Mouse (Mus musculus): Measurements from ENCODE around the gene Zcchc8. TPM values are rescaled to one million over a fixed set of nuclear protein-coding genes. Genes with fewer than 3 reads are reported as not detected.
A peak's percentile ranks its signal among the peaks of the same experiment; 100 is the strongest.

Gene Zcchc8
- polyA plus RNA-seq, 1 experiment from 2014 or later = 63.8 TPM

GRCm38 (mm10) chr5:123679106-123679505 lies 41.8 kb downstream of the Zcchc8 start:
- H3K9ac ChIP-seq (ENCODE audit: low read depth, low read length) = no peak overlapping the region
- no peak overlapping the region for H3K4me3 ChIP-seq (replicated peaks; ENCODE audit: low read depth, low read length)
- H3K4me1 ChIP-seq (replicated peaks; ENCODE audit: insufficient read depth, low read length) = 0 out of 2 replicates have a peak, but pooled peaks cover 4% of the 10 kb centered on the region
- no peaks in the 10 kb centered on the region for H3K27me3 ChIP-seq (ENCODE audit: insufficient read depth, low read length)
- no peaks in the 10 kb centered on the region for H3K36me3 ChIP-seq (ENCODE audit: insufficient read depth, low read length)
- no peak; the same call in 1 of the 2 replicates for TF ChIP-seq CTCF (IDR thresholded peaks at IDR 0.05; ENCODE audit: low read depth)
- ATAC-seq (replicated peaks; ENCODE audit: low FRiP score, low read depth) (no peak), DNase-seq (ENCODE audit: low spot score) (no peak)
- no peak overlapping the region for H3K27ac ChIP-seq
- no peaks in the 10 kb centered on the region for H3K9me3 ChIP-seq (replicated peaks; ENCODE audit: low read length)
- WGBS = 66% methylated on average over 3 of the region's 3 CpGs
- H3K4me2 ChIP-seq (ENCODE audit: low read length) = no peak overlapping the region

GRCm38 (mm10) chr5:123675717-123676116 lies 45.2 kb downstream of the Zcchc8 start:
- Histone ChIP-seq H3K4me1 (replicated peaks; ENCODE audit: insufficient read depth, low read length) (no peaks in the 10 kb centered on the region; the same call in 1 of the 2 replicates), H3K4me3 (replicated peaks; ENCODE audit: low read depth, low read length) (no peak overlapping the region), H3K27me3 (ENCODE audit: insufficient read depth, low read length) (no peaks in the 10 kb centered on the region), H3K36me3 (ENCODE audit: insufficient read depth, low read length) (no peaks in the 10 kb centered on the region), H3K27ac (no peak overlapping the region), H3K9ac (ENCODE audit: low read depth, low read length) (no peak overlapping the region), H3K9me3 (replicated peaks; ENCODE audit: low read length) (no peaks in the 10 kb centered on the region), H3K4me2 (ENCODE audit: low read length) (no peak overlapping the region)
- DNase-seq (ENCODE audit: low spot score) = no peak
- no peak for TF ChIP-seq CTCF (IDR thresholded peaks at IDR 0.05; ENCODE audit: low read depth)
- WGBS = 69% methylated on average over 9 of the region's 9 CpGs
- no peak for ATAC-seq (replicated peaks; ENCODE audit: low FRiP score, low read depth)

- no peak for ATAC-seq (replicated peaks; ENCODE audit: low FRiP score, low read depth)
- WGBS = 12% methylated on average over 3 of the region's 3 CpGs
Measured at GRCm38 (mm10) chr5:123675221-123675620, 45.7 kb downstream of the Zcchc8 start.

GRCm38 (mm10) chr5:123671473-123671820 lies 49.5 kb downstream of the Zcchc8 start:
- H3K9me3 ChIP-seq (replicated peaks; ENCODE audit: low read length) = no peaks in the 10 kb centered on the region
- no peak for TF ChIP-seq CTCF (IDR thresholded peaks at IDR 0.05; ENCODE audit: low read depth)
- peak overlapping the region; percentile 23; the same call in 1 of the 2 replicates for H3K4me2 ChIP-seq (ENCODE audit: low read length)
- 0 out of 2 replicates have a peak overlapping the region, but pooled peaks have one; percentile 54 for H3K27ac ChIP-seq
- H3K4me3 ChIP-seq (replicated peaks; ENCODE audit: low read depth, low read length) = no peak overlapping the region
- ATAC-seq (replicated peaks; ENCODE audit: low FRiP score, low read depth) (no peak), DNase-seq (ENCODE audit: low spot score) (no peak)
- 79% methylated on average over 3 of the region's 3 CpGs for WGBS
- no peaks in the 10 kb centered on the region for H3K27me3 ChIP-seq (ENCODE audit: insufficient read depth, low read length)
- no peaks in the 10 kb centered on the region for H3K36me3 ChIP-seq (ENCODE audit: insufficient read depth, low read length)
- H3K4me1 ChIP-seq (replicated peaks; ENCODE audit: insufficient read depth, low read length) = peaks cover 4% of the 10 kb centered on the region; the same call in 1 of the 2 replicates
- H3K9ac ChIP-seq (ENCODE audit: low read depth, low read length) = no peak overlapping the region

More at GRCm38 (mm10) chr5:123675221-123675620, 45.7 kb downstream of the Zcchc8 start:
- H3K27ac ChIP-seq = no peak overlapping the region
- H3K4me2 ChIP-seq (ENCODE audit: low read length) = no peak overlapping the region
- no peak overlapping the region for H3K4me3 ChIP-seq (replicated peaks; ENCODE audit: low read depth, low read length)
- DNase-seq (ENCODE audit: low spot score) = peak; percentile 71
- H3K27me3 ChIP-seq (ENCODE audit: insufficient read depth, low read length) = no peaks in the 10 kb centered on the region
- H3K36me3 ChIP-seq (ENCODE audit: insufficient read depth, low read length) = no peaks in the 10 kb centered on the region
- TF ChIP-seq CTCF (IDR thresholded peaks at IDR 0.05; ENCODE audit: low read depth) = no peak
- no peak overlapping the region for H3K9ac ChIP-seq (ENCODE audit: low read depth, low read length)
- no peaks in the 10 kb centered on the region for H3K9me3 ChIP-seq (replicated peaks; ENCODE audit: low read length)
- H3K4me1 ChIP-seq (replicated peaks; ENCODE audit: insufficient read depth, low read length) = peaks cover under 1% of the 10 kb centered on the region; the same call in 1 of the 2 replicates

GRCm38 (mm10) chr5:123670800-123671472 lies 50.0 kb downstream of the Zcchc8 start:
- H3K27ac ChIP-seq = peak overlapping the region; percentile 54; the same call in 1 of the 2 replicates
- H3K9ac ChIP-seq (ENCODE audit: low read depth, low read length) = no peak overlapping the region
- peak overlapping the region; percentile 23 for H3K4me2 ChIP-seq (ENCODE audit: low read length)
- no peaks in the 10 kb centered on the region for H3K36me3 ChIP-seq (ENCODE audit: insufficient read depth, low read length)
- no peaks in the 10 kb centered on the region for H3K9me3 ChIP-seq (replicated peaks; ENCODE audit: low read length)
- TF ChIP-seq CTCF (IDR thresholded peaks at IDR 0.05; ENCODE audit: low read depth) = no peak
- H3K4me3 ChIP-seq (replicated peaks; ENCODE audit: low read depth, low read length) = no peak overlapping the region; the same call in 1 of the 2 replicates
- DNase-seq (ENCODE audit: low spot score) (peak; percentile 49), ATAC-seq (replicated peaks; ENCODE audit: low FRiP score, low read depth) (no peak; the same call in 1 of the 2 replicates)
- no peaks in the 10 kb centered on the region for H3K27me3 ChIP-seq (ENCODE audit: insufficient read depth, low read length)
- 24% methylated on average over 14 of the region's 14 CpGs for WGBS
- H3K4me1 ChIP-seq (replicated peaks; ENCODE audit: insufficient read depth, low read length) = peaks cover 4% of the 10 kb centered on the region; the same call in 1 of the 2 replicates

- DNase-seq (ENCODE audit: low spot score) = no peak
- Histone ChIP-seq H3K4me2 (ENCODE audit: low read length) (peak overlapping the region; percentile 23), H3K9me3 (replicated peaks; ENCODE audit: low read length) (no peaks in the 10 kb centered on the region), H3K36me3 (ENCODE audit: insufficient read depth, low read length) (no peaks in the 10 kb centered on the region), H3K9ac (ENCODE audit: low read depth, low read length) (no peak overlapping the region), H3K4me3 (replicated peaks; ENCODE audit: low read depth, low read length) (no peak overlapping the region), H3K27ac (peak overlapping the region; percentile 54), H3K4me1 (replicated peaks; ENCODE audit: insufficient read depth, low read length) (peaks cover 4% of the 10 kb centered on the region; the same call in 1 of the 2 replicates), H3K27me3 (ENCODE audit: insufficient read depth, low read length) (no peaks in the 10 kb centered on the region)
- ATAC-seq (replicated peaks; ENCODE audit: low FRiP score, low read depth) = no peak
- WGBS = 58% methylated on average over 9 of the region's 9 CpGs
- no peak for TF ChIP-seq CTCF (IDR thresholded peaks at IDR 0.05; ENCODE audit: low read depth)
Measured at GRCm38 (mm10) chr5:123669991-123670799, 50.7 kb downstream of the Zcchc8 start.

All from kidney, postnatal 0 days (tissue).